Mouse (Mus musculus): ENCODE results near the gene 1700123O20Rik. TPM values are rescaled to one million over a fixed set of nuclear protein-coding genes. Genes with fewer than 3 reads are reported as not detected.

1700123O20Rik gene
- 10.9 TPM for polyA plus RNA-seq (2014; fragmentation: Illumina TruSeq; extraction: RNeasy Lipid Tissue Mini Kit (QIAGEN cat#74804); ENCODE audit: low read depth, low replicate concordance)

GRCm38 (mm10) chr14:54686063-54686521, at the start of gene 1700123O20Rik:
Gene 1700123O20Rik (plus strand): TSS chr14:54686216.

GRCm38 (mm10) chr14:54640946-54641304, 45.1 kb upstream of the 1700123O20Rik start, which contains the start of gene Gm17606:
Gene Gm17606 (plus strand): TSS chr14:54640952.

GRCm38 (mm10) chr14:54641305-54641969, 44.6 kb upstream of the 1700123O20Rik start, which contains the start of gene Cdh24:
Gene Cdh24 (minus strand): TSS chr14:54641364.

GRCm38 (mm10) chr14:54686522-54687143, 617 bp downstream of the 1700123O20Rik start, which contains the start of gene Acin1:
Gene Acin1 (minus strand): TSS chr14:54686931.

GRCm38 (mm10) chr14:54698733-54699132, 12.7 kb downstream of the 1700123O20Rik start, which contains the start of gene Gm29776:
Gene Gm29776 (minus strand): TSS chr14:54698833.

GRCm38 (mm10) chr14:54712074-54712473, 26.1 kb downstream of the 1700123O20Rik start, which contains the start of gene Cebpe:
Gene Cebpe (minus strand): TSS chr14:54712174.

Other genes starting within 250 kb of the 1700123O20Rik start
- 0.66 TPM for gene Lrp10, start 222.1 kb upstream of the 1700123O20Rik start, polyA plus RNA-seq (2014; fragmentation: Illumina TruSeq; extraction: RNeasy Lipid Tissue Mini Kit (QIAGEN cat#74804); ENCODE audit: low read depth, low replicate concordance)
- gene Rem2, start 210.1 kb upstream of the 1700123O20Rik start, polyA plus RNA-seq (2014; fragmentation: Illumina TruSeq; extraction: RNeasy Lipid Tissue Mini Kit (QIAGEN cat#74804); ENCODE audit: low read depth, low replicate concordance) = 0.32 TPM
- gene Prmt5, start 168.7 kb upstream of the 1700123O20Rik start, polyA plus RNA-seq (2014; fragmentation: Illumina TruSeq; extraction: RNeasy Lipid Tissue Mini Kit (QIAGEN cat#74804); ENCODE audit: low read depth, low replicate concordance) = 40.1 TPM
- gene Haus4, start 131.6 kb upstream of the 1700123O20Rik start, polyA plus RNA-seq (2014; fragmentation: Illumina TruSeq; extraction: RNeasy Lipid Tissue Mini Kit (QIAGEN cat#74804); ENCODE audit: low read depth, low replicate concordance) = 22.2 TPM
- 6.1 TPM for gene Ajuba, start 108.7 kb upstream of the 1700123O20Rik start, polyA plus RNA-seq (2014; fragmentation: Illumina TruSeq; extraction: RNeasy Lipid Tissue Mini Kit (QIAGEN cat#74804); ENCODE audit: low read depth, low replicate concordance)
- gene 4931414P19Rik, start 80.2 kb upstream of the 1700123O20Rik start, polyA plus RNA-seq (2014; fragmentation: Illumina TruSeq; extraction: RNeasy Lipid Tissue Mini Kit (QIAGEN cat#74804); ENCODE audit: low read depth, low replicate concordance) = 0.87 TPM
- gene Psmb5, start 68.2 kb upstream of the 1700123O20Rik start, polyA plus RNA-seq (2014; fragmentation: Illumina TruSeq; extraction: RNeasy Lipid Tissue Mini Kit (QIAGEN cat#74804); ENCODE audit: low read depth, low replicate concordance) = 4.2 TPM
- not detected for gene Psmb11, start 64.8 kb upstream of the 1700123O20Rik start, polyA plus RNA-seq (2014; fragmentation: Illumina TruSeq; extraction: RNeasy Lipid Tissue Mini Kit (QIAGEN cat#74804); ENCODE audit: low read depth, low replicate concordance)
- not detected for gene Gm17606, start 45.3 kb upstream of the 1700123O20Rik start, polyA plus RNA-seq (2014; fragmentation: Illumina TruSeq; extraction: RNeasy Lipid Tissue Mini Kit (QIAGEN cat#74804); ENCODE audit: low read depth, low replicate concordance)
- gene Cdh24, start 44.9 kb upstream of the 1700123O20Rik start, polyA plus RNA-seq (2014; fragmentation: Illumina TruSeq; extraction: RNeasy Lipid Tissue Mini Kit (QIAGEN cat#74804); ENCODE audit: low read depth, low replicate concordance) = 1.3 TPM
- 219 TPM for gene Acin1, start 715 bp downstream of the 1700123O20Rik start, polyA plus RNA-seq (2014; fragmentation: Illumina TruSeq; extraction: RNeasy Lipid Tissue Mini Kit (QIAGEN cat#74804); ENCODE audit: low read depth, low replicate concordance)
- not detected for gene Gm29776, start 12.6 kb downstream of the 1700123O20Rik start, polyA plus RNA-seq (2014; fragmentation: Illumina TruSeq; extraction: RNeasy Lipid Tissue Mini Kit (QIAGEN cat#74804); ENCODE audit: low read depth, low replicate concordance)
- not detected for gene Cebpe, start 26.0 kb downstream of the 1700123O20Rik start, polyA plus RNA-seq (2014; fragmentation: Illumina TruSeq; extraction: RNeasy Lipid Tissue Mini Kit (QIAGEN cat#74804); ENCODE audit: low read depth, low replicate concordance)
- gene Slc7a8, start 95.7 kb downstream of the 1700123O20Rik start, polyA plus RNA-seq (2014; fragmentation: Illumina TruSeq; extraction: RNeasy Lipid Tissue Mini Kit (QIAGEN cat#74804); ENCODE audit: low read depth, low replicate concordance) = 8.5 TPM
- 12.4 TPM for gene Rnf212b, start 127.9 kb downstream of the 1700123O20Rik start, polyA plus RNA-seq (2014; fragmentation: Illumina TruSeq; extraction: RNeasy Lipid Tissue Mini Kit (QIAGEN cat#74804); ENCODE audit: low read depth, low replicate concordance)
- gene Homez, start 184.7 kb downstream of the 1700123O20Rik start, polyA plus RNA-seq (2014; fragmentation: Illumina TruSeq; extraction: RNeasy Lipid Tissue Mini Kit (QIAGEN cat#74804); ENCODE audit: low read depth, low replicate concordance) = 65.4 TPM
- gene Ppp1r3e, start 191.3 kb downstream of the 1700123O20Rik start, polyA plus RNA-seq (2014; fragmentation: Illumina TruSeq; extraction: RNeasy Lipid Tissue Mini Kit (QIAGEN cat#74804); ENCODE audit: low read depth, low replicate concordance) = 3.7 TPM
- gene Bcl2l2, start 197.2 kb downstream of the 1700123O20Rik start, polyA plus RNA-seq (2014; fragmentation: Illumina TruSeq; extraction: RNeasy Lipid Tissue Mini Kit (QIAGEN cat#74804); ENCODE audit: low read depth, low replicate concordance) = 9.3 TPM
- not detected for gene Gm20521, start 197.2 kb downstream of the 1700123O20Rik start, polyA plus RNA-seq (2014; fragmentation: Illumina TruSeq; extraction: RNeasy Lipid Tissue Mini Kit (QIAGEN cat#74804); ENCODE audit: low read depth, low replicate concordance)
- 155 TPM for gene Pabpn1, start 206.3 kb downstream of the 1700123O20Rik start, polyA plus RNA-seq (2014; fragmentation: Illumina TruSeq; extraction: RNeasy Lipid Tissue Mini Kit (QIAGEN cat#74804); ENCODE audit: low read depth, low replicate concordance)
- 0.43 TPM for gene Slc22a17, start 226.9 kb downstream of the 1700123O20Rik start, polyA plus RNA-seq (2014; fragmentation: Illumina TruSeq; extraction: RNeasy Lipid Tissue Mini Kit (QIAGEN cat#74804); ENCODE audit: low read depth, low replicate concordance)
- not detected for gene Efs, start 239.9 kb downstream of the 1700123O20Rik start, polyA plus RNA-seq (2014; fragmentation: Illumina TruSeq; extraction: RNeasy Lipid Tissue Mini Kit (QIAGEN cat#74804); ENCODE audit: low read depth, low replicate concordance)
- not detected for gene Il25, start 246.5 kb downstream of the 1700123O20Rik start, polyA plus RNA-seq (2014; fragmentation: Illumina TruSeq; extraction: RNeasy Lipid Tissue Mini Kit (QIAGEN cat#74804); ENCODE audit: low read depth, low replicate concordance)